Mouse (Mus musculus) hindbrain, embryonic 13.5 days (tissue): ENCODE measurements around the gene Axl. TPM values are rescaled to one million over a fixed set of nuclear protein-coding genes. Genes with fewer than 3 reads are reported as not detected.

Experiments used
- ATAC-seq: fragments of 200-750 bp; cut with Nextera tagmentation; 2 replicates; pipeline ENCODE4 v1.8.0; 2017; ENCODE audit warnings: moderate TSS enrichment; ENCODE audit not compliant: low FRiP score
- H3K27ac ChIP-seq: fragments of 300-500 bp; sonication (generic); 2 replicates; pipeline ENCODE4 v1.5.1; 2015; ENCODE audit warnings: inconsistent platforms, mild to moderate bottlenecking, moderate library complexity
- H3K27me3 ChIP-seq: fragments of 300-500 bp; sonication (generic); 2 replicates; pipeline ENCODE4 v1.6.1; 2015; ENCODE audit warnings: mild to moderate bottlenecking, inconsistent platforms
- H3K36me3 ChIP-seq: fragments of 300-500 bp; sonication (generic); 2 replicates; pipeline ENCODE4 v1.6.1; 2015; ENCODE audit warnings: mild to moderate bottlenecking, inconsistent platforms
- H3K4me1 ChIP-seq: fragments of 300-500 bp; sonication (generic); replicated peaks from 2 replicates; pipeline ENCODE4 v1.6.1; 2015; ENCODE audit warnings: inconsistent platforms
- H3K4me2 ChIP-seq: fragments of 300-500 bp; sonication (generic); 2 replicates; pipeline ENCODE4 v1.6.1; 2015; ENCODE audit warnings: inconsistent platforms, mild to moderate bottlenecking, moderate library complexity
- H3K4me3 ChIP-seq: fragments of 300-500 bp; sonication (generic); 2 replicates; pipeline ENCODE4 v1.5.1; 2015; ENCODE audit warnings: mild to moderate bottlenecking, inconsistent platforms
- H3K9ac ChIP-seq: fragments of 300-500 bp; sonication (generic); 2 replicates; pipeline ENCODE4 v1.6.1; 2015; ENCODE audit warnings: mild to moderate bottlenecking, inconsistent platforms
- H3K9me3 ChIP-seq: fragments of 300-500 bp; sonication (generic); 2 replicates; pipeline ENCODE4 v1.6.1; 2016; ENCODE audit warnings: inconsistent platforms
- WGBS: fragments of 180-500 bp; shearing (Covaris S2); methylation state at CpG from one replicate; pipeline ENCODE4 v1.1.7; 2015; 5-methylcytosine and 5-hydroxymethylcytosine counted together
- polyA plus RNA-seq: library from polyadenylated mRNA; unstranded; fragments of >200 nt; fragmentation: Nextera tagmentation; extraction: Ambion mirVana; gene quantifications from 2 replicates; pipeline ENCODE4 v1.2.1, GENCODE M21; 2015

Axl gene
- polyA plus RNA-seq, 1 experiment from 2014 or later: 21.9 TPM

- WGBS: 88% methylated on average over 6 of the region's 6 CpGs
- Histone ChIP-seq H3K9ac (no peak overlapping the region), H3K27me3 (no peaks in the 10 kb centered on the region), H3K4me3 (no peak overlapping the region), H3K4me2 (no peak overlapping the region), H3K36me3 (0 out of 2 replicates have a peak, but pooled peaks cover 6% of the 10 kb centered on the region), H3K9me3 (no peaks in the 10 kb centered on the region), H3K27ac (no peak overlapping the region), H3K4me1 (no peaks in the 10 kb centered on the region)
- no peak for ATAC-seq
Observed at GRCm38 (mm10) chr7:25766108-25766507, 22.4 kb downstream of the Axl start.

- Histone ChIP-seq H3K9ac (no peak overlapping the region), H3K4me3 (no peak overlapping the region), H3K27me3 (no peaks in the 10 kb centered on the region), H3K4me1 (no peaks in the 10 kb centered on the region), H3K36me3 (0 out of 2 replicates have a peak, but pooled peaks cover 6% of the 10 kb centered on the region), H3K27ac (no peak overlapping the region), H3K9me3 (no peaks in the 10 kb centered on the region), H3K4me2 (no peak overlapping the region)
- no peak for ATAC-seq
- 70% methylated on average over 5 of the region's 5 CpGs for WGBS
Observed at GRCm38 (mm10) chr7:25764221-25764620, 24.3 kb downstream of the Axl start.

- Histone ChIP-seq H3K9ac (no peak overlapping the region), H3K27me3 (no peaks in the 10 kb centered on the region), H3K4me3 (no peak overlapping the region), H3K4me1 (no peaks in the 10 kb centered on the region), H3K9me3 (no peaks in the 10 kb centered on the region), H3K36me3 (0 out of 2 replicates have a peak, but pooled peaks cover 6% of the 10 kb centered on the region), H3K27ac (no peak overlapping the region), H3K4me2 (no peak overlapping the region)
- no peak for ATAC-seq
- WGBS: 74% methylated on average over 11 of the region's 11 CpGs
Observed at GRCm38 (mm10) chr7:25763678-25764077, 24.8 kb downstream of the Axl start.

- Histone ChIP-seq H3K27ac (no peak overlapping the region), H3K4me3 (no peak overlapping the region), H3K4me2 (no peak overlapping the region), H3K27me3 (no peaks in the 10 kb centered on the region), H3K9me3 (no peaks in the 10 kb centered on the region), H3K9ac (no peak overlapping the region), H3K4me1 (no peaks in the 10 kb centered on the region), H3K36me3 (0 out of 2 replicates have a peak, but pooled peaks cover 2% of the 10 kb centered on the region)
- no peak for ATAC-seq
- WGBS: 76% methylated on average over 10 of the region's 10 CpGs
Observed at GRCm38 (mm10) chr7:25761354-25761753, 27.2 kb downstream of the Axl start.

GRCm38 (mm10) chr7:25756011-25756410, 32.5 kb downstream of the Axl start:
- peak; percentile 23 for ATAC-seq
- peaks cover 27% of the 10 kb centered on the region for H3K4me1 ChIP-seq
- under 1% methylated on average over 18 of the region's 18 CpGs for WGBS

GRCm38 (mm10) chr7:25755468-25755833, 33.1 kb downstream of the Axl start:
- H3K36me3 ChIP-seq: peaks cover 10% of the 10 kb centered on the region
- peak overlapping the region; percentile 99 for H3K4me3 ChIP-seq
- H3K27ac ChIP-seq: peak overlapping the region; percentile 99
- H3K4me1 ChIP-seq: peaks cover 27% of the 10 kb centered on the region
- no peaks in the 10 kb centered on the region for H3K27me3 ChIP-seq
- WGBS: under 1% methylated on average over 15 of the region's 15 CpGs
- no peaks in the 10 kb centered on the region for H3K9me3 ChIP-seq
- ATAC-seq: peak; percentile 55
- H3K9ac ChIP-seq: peak overlapping the region; percentile 74
- H3K4me2 ChIP-seq: peak overlapping the region; percentile 95

More at GRCm38 (mm10) chr7:25756011-25756410, 32.5 kb downstream of the Axl start:
- no peaks in the 10 kb centered on the region for H3K27me3 ChIP-seq
- H3K4me3 ChIP-seq: peak overlapping the region; percentile 99
- H3K27ac ChIP-seq: peak overlapping the region; percentile 99
- peak overlapping the region; percentile 74 for H3K9ac ChIP-seq
- H3K9me3 ChIP-seq: no peaks in the 10 kb centered on the region
- H3K4me2 ChIP-seq: peak overlapping the region; percentile 95
- H3K36me3 ChIP-seq: peaks cover 4% of the 10 kb centered on the region

GRCm38 (mm10) chr7:25754738-25755467, 33.6 kb downstream of the Axl start, which contains the start of gene Hnrnpul1:
Hnrnpul1 (minus strand) TSS chr7:25754757.
- Histone ChIP-seq H3K27me3 (no peaks in the 10 kb centered on the region), H3K4me2 (peak within 1 kb of the TSS; percentile 95), H3K4me1 (peaks cover 27% of the 10 kb centered on the region), H3K9me3 (no peaks in the 10 kb centered on the region), H3K9ac (peak within 1 kb of the TSS; percentile 99), H3K4me3 (peak within 1 kb of the TSS; percentile 99), H3K27ac (peak within 1 kb of the TSS; percentile 99), H3K36me3 (peaks cover 14% of the 10 kb centered on the region)
- under 1% methylated on average over 55 of the region's 55 CpGs for WGBS
- ATAC-seq: peak; percentile 95

GRCm38 (mm10) chr7:25754439-25754737, 34.1 kb downstream of the Axl start:
- Histone ChIP-seq H3K4me1 (peaks cover 27% of the 10 kb centered on the region), H3K9ac (peak overlapping the region; percentile 99), H3K27me3 (no peaks in the 10 kb centered on the region), H3K4me2 (peak overlapping the region; percentile 95), H3K9me3 (no peaks in the 10 kb centered on the region), H3K36me3 (peaks cover 19% of the 10 kb centered on the region), H3K4me3 (peak overlapping the region; percentile 99), H3K27ac (peak overlapping the region; percentile 99)
- ATAC-seq: no peak
- under 1% methylated on average over 30 of the region's 30 CpGs for WGBS

GRCm38 (mm10) chr7:25753643-25754438, 34.7 kb downstream of the Axl start:
- Histone ChIP-seq H3K4me2 (peak overlapping the region; percentile 95), H3K36me3 (peaks cover 24% of the 10 kb centered on the region), H3K27ac (peak overlapping the region; percentile 99), H3K4me3 (peak overlapping the region; percentile 99), H3K9me3 (no peaks in the 10 kb centered on the region), H3K27me3 (no peaks in the 10 kb centered on the region), H3K4me1 (peaks cover 27% of the 10 kb centered on the region), H3K9ac (peak overlapping the region; percentile 99)
- ATAC-seq: peak; percentile 18
- 1% methylated on average over 46 of the region's 46 CpGs for WGBS

GRCm38 (mm10) chr7:25753076-25753475, 35.4 kb downstream of the Axl start:
- Histone ChIP-seq H3K4me3 (peak overlapping the region; percentile 99), H3K9ac (peak overlapping the region; percentile 99), H3K27ac (no peak overlapping the region), H3K4me1 (peaks cover 27% of the 10 kb centered on the region), H3K36me3 (peaks cover 32% of the 10 kb centered on the region), H3K27me3 (no peaks in the 10 kb centered on the region), H3K4me2 (peak overlapping the region; percentile 95), H3K9me3 (no peaks in the 10 kb centered on the region)
- no peak for ATAC-seq

- no peak overlapping the region for H3K4me3 ChIP-seq
- ATAC-seq: no peak
- H3K4me1 ChIP-seq: peaks cover 8% of the 10 kb centered on the region
- H3K9ac ChIP-seq: no peak overlapping the region
- 89% methylated on average over 3 of the region's 3 CpGs for WGBS
- peaks cover 92% of the 10 kb centered on the region for H3K36me3 ChIP-seq
- no peaks in the 10 kb centered on the region for H3K9me3 ChIP-seq
- H3K27ac ChIP-seq: no peak overlapping the region
- H3K4me2 ChIP-seq: no peak overlapping the region
- H3K27me3 ChIP-seq: no peaks in the 10 kb centered on the region
Observed at GRCm38 (mm10) chr7:25746844-25747243, 41.7 kb downstream of the Axl start.

- H3K4me2 ChIP-seq: no peak overlapping the region
- H3K9me3 ChIP-seq: no peaks in the 10 kb centered on the region
- H3K27me3 ChIP-seq: no peaks in the 10 kb centered on the region
- H3K36me3 ChIP-seq: peaks cover 96% of the 10 kb centered on the region
- no peaks in the 10 kb centered on the region for H3K4me1 ChIP-seq
- no peak overlapping the region for H3K27ac ChIP-seq
- 95% methylated on average over 3 of the region's 3 CpGs for WGBS
- no peak for ATAC-seq
- H3K9ac ChIP-seq: no peak overlapping the region
- no peak overlapping the region for H3K4me3 ChIP-seq
Observed at GRCm38 (mm10) chr7:25738277-25738676, 50.2 kb downstream of the Axl start.
